Mouse (Mus musculus): Measurements from ENCODE around the gene Shoc2. TPM values are rescaled to one million over a fixed set of nuclear protein-coding genes. Genes with fewer than 3 reads are reported as not detected.

Gene Shoc2
- 66.7 TPM for polyA plus RNA-seq (2017; shearing (Covaris generic))

DNA sequence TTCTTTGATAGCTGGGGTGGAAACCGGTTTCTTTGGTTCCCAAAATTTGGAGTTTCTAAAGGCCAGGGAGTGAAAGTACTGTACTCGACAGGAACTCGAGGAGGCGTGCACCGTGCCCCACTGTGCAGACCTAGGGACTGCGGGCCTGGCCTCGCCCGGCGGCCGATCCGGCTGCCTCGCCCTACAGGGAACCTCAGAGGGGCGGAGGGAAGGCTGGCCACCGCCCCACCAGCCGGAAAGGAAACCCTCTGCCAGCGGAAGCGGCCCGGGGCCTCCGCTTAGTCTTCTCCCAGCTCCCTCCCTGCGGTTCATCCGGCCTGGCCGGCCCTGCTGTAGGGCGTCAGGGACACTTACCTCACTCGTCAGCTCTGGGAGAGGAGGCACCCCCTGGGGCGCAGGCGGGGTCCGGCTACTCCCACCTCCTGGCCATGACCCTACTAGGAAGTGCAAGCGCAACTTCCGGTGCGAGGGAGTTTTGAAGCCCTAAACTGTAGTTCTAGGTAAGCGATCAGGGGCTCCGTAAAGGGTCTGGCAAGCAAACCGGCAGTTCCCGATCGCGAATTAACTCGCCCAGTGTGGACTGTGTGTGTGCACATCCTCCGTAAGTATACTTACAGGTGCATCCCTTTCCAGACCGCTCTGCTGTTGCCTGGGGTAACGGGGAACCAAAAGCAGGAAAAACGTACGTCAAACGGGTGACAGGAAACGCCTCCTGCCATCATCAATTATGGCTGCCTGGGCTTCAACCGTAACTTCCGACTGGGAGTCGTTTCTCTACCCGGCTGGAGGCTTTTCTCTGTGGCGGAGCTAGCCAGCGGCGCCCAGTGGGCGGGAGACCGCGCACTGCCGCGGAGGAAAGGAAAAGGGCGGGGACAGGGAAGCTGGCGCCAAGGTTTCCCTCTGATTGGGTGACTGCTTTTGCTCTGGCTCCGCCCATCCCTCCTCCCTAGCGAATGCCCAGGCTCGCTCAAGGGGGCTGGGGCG is at the start of gene Shoc2, which contains the start of gene Bbip1:
TSS of gene Shoc2 (plus strand) at position 505 of the 984 bp plus-strand sequence.
TSS of gene Bbip1 (minus strand) at position 826 of the 984 bp plus-strand sequence.

DNA sequence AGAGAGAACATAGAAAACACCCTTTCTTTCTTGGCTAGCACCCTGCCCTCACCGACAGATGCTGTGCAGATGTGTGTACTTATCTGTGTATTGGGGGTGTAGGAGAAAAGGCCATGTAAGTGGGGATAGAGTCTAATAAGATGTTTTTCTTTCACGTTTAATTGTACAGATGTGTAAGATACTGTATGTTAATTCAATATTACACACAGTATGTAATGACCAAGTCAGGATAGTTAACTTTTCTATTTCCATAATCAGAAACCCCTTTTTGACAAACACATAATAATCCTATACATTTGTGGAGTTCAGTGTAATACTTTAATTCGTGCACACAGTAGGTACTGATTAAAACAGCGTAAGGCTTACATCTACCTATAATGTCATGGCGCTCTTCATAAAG is 99.7 kb downstream of the Shoc2 start, which contains the start of gene Adra2a:
TSS of gene Adra2a (plus strand) at position 301 of the 400 bp plus-strand sequence.

Other genes starting within 250 kb of the Shoc2 start
- gene Pdcd4, start 52.1 kb upstream of the Shoc2 start, polyA plus RNA-seq (2017; shearing (Covaris generic)), result 118 TPM
- 91.4 TPM for gene Bbip1, start 321 bp downstream of the Shoc2 start, polyA plus RNA-seq (2017; shearing (Covaris generic))
- not detected for gene Adra2a, start 99.8 kb downstream of the Shoc2 start, polyA plus RNA-seq (2017; shearing (Covaris generic))